Mouse (Mus musculus) spleen, adult 10 weeks (tissue): ENCODE results near the gene Gon4l. TPM values are rescaled to one million over a fixed set of nuclear protein-coding genes. Genes with fewer than 3 reads are reported as not detected.

Source experiments
- polyA plus RNA-seq: library from polyadenylated mRNA; stranded (reverse); fragments of 350-450 nt; fragmentation: Illumina TruSeq; extraction: RNeasy Lipid Tissue Mini Kit (QIAGEN cat#74804); gene quantifications from one replicate; pipeline ENCODE4 v1.2.3, GENCODE M21; 2015; ENCODE audit warnings: low replicate concordance; ENCODE audit not compliant: insufficient read depth

Gene Gon4l
- 30.5 TPM for polyA plus RNA-seq

DNA sequence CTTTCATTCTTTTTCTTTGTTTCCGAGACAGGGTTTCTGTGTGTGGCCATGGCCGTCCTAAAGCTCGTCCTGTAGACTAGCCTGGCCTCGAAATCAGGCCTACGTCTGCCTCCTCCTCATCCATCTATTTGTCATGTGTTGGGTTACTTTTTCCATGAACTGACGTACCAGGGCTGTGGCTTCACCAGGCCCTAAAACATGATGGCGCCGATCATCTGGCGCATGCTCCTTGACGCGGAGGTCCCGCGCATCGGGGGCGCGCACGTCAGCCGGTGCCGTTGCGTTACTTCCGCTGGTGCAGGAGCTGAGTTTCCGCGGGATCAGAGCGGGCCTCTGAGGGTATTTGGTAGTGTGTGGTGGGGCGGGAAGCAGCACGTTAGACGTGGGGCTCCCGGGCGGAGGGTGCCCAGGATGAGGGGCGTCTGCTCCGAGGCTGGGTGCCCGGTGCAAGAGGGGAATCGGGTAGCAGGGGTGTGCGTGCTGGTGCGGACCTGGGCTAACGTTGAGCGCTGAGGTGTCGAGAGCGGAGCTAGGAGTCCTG, at the start of gene Gon4l:
Gene Gon4l (plus strand): TSS at position 281 of the 541 bp plus-strand sequence.

GRCm38 (mm10) chr3:88913511-88914383, 78.7 kb downstream of the Gon4l start, which contains the start of gene Msto1:
Msto1 (minus strand) TSS chr3:88913999.

GRCm38 (mm10) chr3:88950576-88951326, 115.7 kb downstream of the Gon4l start, which contains the start of the genes Ash1l and Dap3:
Ash1l (plus strand) TSS chr3:88950622.
Dap3 (minus strand) TSS chr3:88951181.

Other genes starting within 250 kb of the Gon4l start
- 104 TPM for gene Arhgef2, start 229.3 kb upstream of the Gon4l start, polyA plus RNA-seq
- not detected for gene Rxfp4, start 182.1 kb upstream of the Gon4l start, polyA plus RNA-seq
- gene Khdc4, start 149.4 kb upstream of the Gon4l start, polyA plus RNA-seq = 111 TPM
- 41.7 TPM for gene Rit1, start 118.4 kb upstream of the Gon4l start, polyA plus RNA-seq
- gene Syt11, start 60.1 kb upstream of the Gon4l start, polyA plus RNA-seq = 8.3 TPM
- gene Msto1, start 78.8 kb downstream of the Gon4l start, polyA plus RNA-seq = 8.1 TPM
- 56.6 TPM for gene Ash1l, start 115.4 kb downstream of the Gon4l start, polyA plus RNA-seq
- 82.1 TPM for gene Dap3, start 116.0 kb downstream of the Gon4l start, polyA plus RNA-seq